Mouse (Mus musculus): ENCODE measurements around the gene Col25a1. TPM values are rescaled to one million over a fixed set of nuclear protein-coding genes. Genes with fewer than 3 reads are reported as not detected.

The Col25a1 gene
- polyA plus RNA-seq, 1 experiment from 2014 or later: 5.5 TPM

GRCm38 (mm10) chr3:130449864-130450263 is 318.6 kb downstream of the Col25a1 start:
- Histone ChIP-seq H3K27me3 (no peaks in the 10 kb centered on the region), H3K4me2 (no peak overlapping the region), H3K4me1 (replicated peaks) (0 out of 2 replicates have a peak, but pooled peaks cover 3% of the 10 kb centered on the region), H3K4me3 (no peak overlapping the region), H3K9me3 (no peaks in the 10 kb centered on the region), H3K27ac (replicated peaks) (no peak overlapping the region), H3K9ac (no peak overlapping the region), H3K36me3 (no peaks in the 10 kb centered on the region)
- ATAC-seq (ENCODE audit: low FRiP score, low read depth): no peak
- 57% methylated on average over 7 of the region's 7 CpGs for whole genome bisulfite sequencing

- Histone ChIP-seq H3K27me3 (no peaks in the 10 kb centered on the region), H3K36me3 (no peaks in the 10 kb centered on the region), H3K4me2 (no peak overlapping the region), H3K4me1 (replicated peaks) (no peaks in the 10 kb centered on the region), H3K27ac (replicated peaks) (no peak overlapping the region), H3K9ac (no peak overlapping the region), H3K9me3 (no peaks in the 10 kb centered on the region), H3K4me3 (no peak overlapping the region)
- ATAC-seq (ENCODE audit: low FRiP score, low read depth): no peak
- 86% methylated on average over 5 of the region's 5 CpGs for WGBS
These were observed 334.1 kb downstream of the Col25a1 start for GRCm38 (mm10) chr3:130465371-130465770.

GRCm38 (mm10) chr3:130473211-130473768 is 342.0 kb downstream of the Col25a1 start:
- H3K4me2 ChIP-seq: no peak overlapping the region
- no peaks in the 10 kb centered on the region for H3K36me3 ChIP-seq
- no peaks in the 10 kb centered on the region for H3K27me3 ChIP-seq
- H3K9me3 ChIP-seq: no peaks in the 10 kb centered on the region
- H3K9ac ChIP-seq: no peak overlapping the region
- no peaks in the 10 kb centered on the region for H3K4me1 ChIP-seq (replicated peaks)
- no peak overlapping the region for H3K27ac ChIP-seq (replicated peaks)
- WGBS: 87% methylated on average over 4 of the region's 4 CpGs
- ATAC-seq (ENCODE audit: low FRiP score, low read depth): no peak
- H3K4me3 ChIP-seq: no peak overlapping the region

GRCm38 (mm10) chr3:130473970-130474369 is 342.7 kb downstream of the Col25a1 start:
- Histone ChIP-seq H3K36me3 (no peaks in the 10 kb centered on the region), H3K4me2 (no peak overlapping the region), H3K9me3 (no peaks in the 10 kb centered on the region), H3K9ac (no peak overlapping the region), H3K27ac (replicated peaks) (no peak overlapping the region), H3K4me3 (no peak overlapping the region), H3K4me1 (replicated peaks) (no peaks in the 10 kb centered on the region), H3K27me3 (no peaks in the 10 kb centered on the region)
- no peak for ATAC-seq (ENCODE audit: low FRiP score, low read depth)
- 82% methylated on average over 7 of the region's 7 CpGs for WGBS

GRCm38 (mm10) chr3:130482513-130482912 is 351.2 kb downstream of the Col25a1 start:
- H3K9ac ChIP-seq: no peak overlapping the region
- H3K27ac ChIP-seq (replicated peaks): no peak overlapping the region
- H3K36me3 ChIP-seq: no peaks in the 10 kb centered on the region
- no peak overlapping the region for H3K4me2 ChIP-seq
- H3K4me1 ChIP-seq (replicated peaks): no peaks in the 10 kb centered on the region
- H3K4me3 ChIP-seq: no peak overlapping the region
- H3K27me3 ChIP-seq: no peaks in the 10 kb centered on the region
- 81% methylated on average over 8 of the region's 8 CpGs for WGBS
- peak; percentile 45; the same call in 1 of the 2 replicates for ATAC-seq (ENCODE audit: low FRiP score, low read depth)
- no peaks in the 10 kb centered on the region for H3K9me3 ChIP-seq

GRCm38 (mm10) chr3:130488839-130489238 is 357.5 kb downstream of the Col25a1 start:
- no peaks in the 10 kb centered on the region for H3K4me1 ChIP-seq (replicated peaks)
- no peaks in the 10 kb centered on the region for H3K27me3 ChIP-seq
- no peak for ATAC-seq (ENCODE audit: low FRiP score, low read depth)
- 87% methylated on average over 4 of the region's 4 CpGs for WGBS
- H3K4me2 ChIP-seq: no peak overlapping the region
- no peaks in the 10 kb centered on the region for H3K9me3 ChIP-seq
- H3K36me3 ChIP-seq: no peaks in the 10 kb centered on the region
- no peak overlapping the region for H3K27ac ChIP-seq (replicated peaks)
- no peak overlapping the region for H3K9ac ChIP-seq
- no peak overlapping the region for H3K4me3 ChIP-seq

GRCm38 (mm10) chr3:130494192-130494591 is 362.9 kb downstream of the Col25a1 start:
- Histone ChIP-seq H3K36me3 (no peaks in the 10 kb centered on the region), H3K27ac (replicated peaks) (no peak overlapping the region), H3K4me2 (no peak overlapping the region), H3K4me1 (replicated peaks) (no peaks in the 10 kb centered on the region), H3K4me3 (no peak overlapping the region), H3K9ac (no peak overlapping the region), H3K27me3 (no peaks in the 10 kb centered on the region), H3K9me3 (no peaks in the 10 kb centered on the region)
- WGBS: 11% methylated on average over 1 of the region's 1 CpGs
- ATAC-seq (ENCODE audit: low FRiP score, low read depth): no peak

GRCm38 (mm10) chr3:130494665-130495396 is 363.5 kb downstream of the Col25a1 start:
- no peaks in the 10 kb centered on the region for H3K9me3 ChIP-seq
- ATAC-seq (ENCODE audit: low FRiP score, low read depth): no peak

GRCm38 (mm10) chr3:130497036-130497435 is 365.7 kb downstream of the Col25a1 start:
- no peaks in the 10 kb centered on the region for H3K9me3 ChIP-seq
- no peak overlapping the region for H3K9ac ChIP-seq
- no peak overlapping the region for H3K4me2 ChIP-seq
- H3K27ac ChIP-seq (replicated peaks): no peak overlapping the region
- H3K4me1 ChIP-seq (replicated peaks): no peaks in the 10 kb centered on the region
- 84% methylated on average over 2 of the region's 2 CpGs for WGBS
- ATAC-seq (ENCODE audit: low FRiP score, low read depth): no peak
- no peaks in the 10 kb centered on the region for H3K27me3 ChIP-seq
- H3K4me3 ChIP-seq: no peak overlapping the region
- H3K36me3 ChIP-seq: no peaks in the 10 kb centered on the region

More at GRCm38 (mm10) chr3:130494665-130495396, 363.5 kb downstream of the Col25a1 start:
- Histone ChIP-seq H3K27ac (replicated peaks) (no peak overlapping the region), H3K4me3 (no peak overlapping the region), H3K9ac (no peak overlapping the region), H3K27me3 (no peaks in the 10 kb centered on the region), H3K36me3 (no peaks in the 10 kb centered on the region), H3K4me1 (replicated peaks) (no peaks in the 10 kb centered on the region), H3K4me2 (no peak overlapping the region)
- 70% methylated on average over 20 of the region's 20 CpGs for WGBS

- Histone ChIP-seq H3K4me3 (no peak overlapping the region), H3K9me3 (no peaks in the 10 kb centered on the region), H3K27ac (replicated peaks) (no peak overlapping the region), H3K4me1 (replicated peaks) (no peaks in the 10 kb centered on the region), H3K27me3 (no peaks in the 10 kb centered on the region), H3K36me3 (no peaks in the 10 kb centered on the region), H3K4me2 (no peak overlapping the region), H3K9ac (no peak overlapping the region)
- no peak for ATAC-seq (ENCODE audit: low FRiP score, low read depth)
- WGBS: 50% methylated on average over 3 of the region's 3 CpGs
These were observed 370.4 kb downstream of the Col25a1 start for GRCm38 (mm10) chr3:130501713-130502112.

GRCm38 (mm10) chr3:130508330-130508729 is 377.0 kb downstream of the Col25a1 start:
- Histone ChIP-seq H3K9ac (no peak overlapping the region), H3K27me3 (no peaks in the 10 kb centered on the region), H3K4me3 (no peak overlapping the region), H3K36me3 (no peaks in the 10 kb centered on the region), H3K4me1 (replicated peaks) (no peaks in the 10 kb centered on the region), H3K27ac (replicated peaks) (no peak overlapping the region), H3K9me3 (no peaks in the 10 kb centered on the region), H3K4me2 (no peak overlapping the region)
- WGBS: 90% methylated on average over 2 of the region's 2 CpGs
- no peak for ATAC-seq (ENCODE audit: low FRiP score, low read depth)

- no peak overlapping the region for H3K9ac ChIP-seq
- no peak for ATAC-seq (ENCODE audit: low FRiP score, low read depth)
- no peaks in the 10 kb centered on the region for H3K36me3 ChIP-seq
- 0 out of 2 replicates have a peak, but pooled peaks cover 8% of the 10 kb centered on the region for H3K4me1 ChIP-seq (replicated peaks)
- H3K9me3 ChIP-seq: no peaks in the 10 kb centered on the region
- no peaks in the 10 kb centered on the region for H3K27me3 ChIP-seq
- 39% methylated on average over 9 of the region's 9 CpGs for whole genome bisulfite sequencing
- 0 out of 2 replicates have a peak overlapping the region, but pooled peaks have one; percentile 15 for H3K4me2 ChIP-seq
- H3K4me3 ChIP-seq: no peak overlapping the region
- H3K27ac ChIP-seq (replicated peaks): no peak overlapping the region
These were observed 387.2 kb downstream of the Col25a1 start for GRCm38 (mm10) chr3:130518457-130518879.
